Mouse (Mus musculus): ENCODE data around the gene Olfr203. TPM values are rescaled to one million over a fixed set of nuclear protein-coding genes. Genes with fewer than 3 reads are reported as not detected.
"Not testable (repeated sequence)": the region's sequence is repeated elsewhere in the genome, so short reads cannot be mapped to it uniquely, and the experiment has no call there.

The Olfr203 gene
- total RNA-seq (2014; rRNA removed), result not detected in 2 replicates
- polyA plus RNA-seq (2015; fragmentation: Nextera tagmentation; extraction: Ambion mirVana), result not detected in 2 replicates

GRCm38 (mm10) chr16:59298581-59298980, at the start of gene Olfr203:
Gene Olfr203 (plus strand): TSS chr16:59298881.
- Histone ChIP-seq H3K27me3 (ENCODE audit: insufficient read depth, low read length) (no peaks in the 10 kb centered on the region), H3K4me1 (ENCODE audit: insufficient read depth, low read length) (no peaks in the 10 kb centered on the region)
- DNase-seq (ENCODE audit: low spot score), result no peak

GRCm38 (mm10) chr16:59249684-59250083, 49.0 kb upstream of the Olfr203 start:
- Histone ChIP-seq H3K4me1 (ENCODE audit: insufficient read depth, low read length) (no peaks in the 10 kb centered on the region), H3K27ac (ENCODE audit: low read depth, low read length) (no peak overlapping the region), H3K9ac (replicated peaks; ENCODE audit: low read length, poor library complexity, severe bottlenecking) (no peak overlapping the region), H3K36me3 (ENCODE audit: insufficient read depth, low read length) (no peaks in the 10 kb centered on the region), H3K9me3 (ENCODE audit: low read length) (no peaks in the 10 kb centered on the region), H3K4me3 (ENCODE audit: low read depth, low read length) (no peak overlapping the region), H3K27me3 (ENCODE audit: insufficient read depth, low read length) (no peaks in the 10 kb centered on the region), H3K4me2 (ENCODE audit: low read depth, low read length, poor library complexity, severe bottlenecking) (no peak overlapping the region)
- no peak for ATAC-seq (ENCODE audit: low FRiP score)
- TF ChIP-seq CTCF (IDR thresholded peaks at IDR 0.05), result no peak
- DNase-seq (ENCODE audit: low spot score), result no peak
- WGBS, result 88% methylated on average over 17 of the region's 17 CpGs

More at GRCm38 (mm10) chr16:59298581-59298980, at the start of gene Olfr203:
- Histone ChIP-seq H3K9ac (replicated peaks; ENCODE audit: low read length, poor library complexity, severe bottlenecking) (no peak within 1 kb of the TSS), H3K9me3 (ENCODE audit: low read length) (no peaks in the 10 kb centered on the region), H3K4me3 (ENCODE audit: low read depth, low read length) (no peak within 1 kb of the TSS), H3K36me3 (ENCODE audit: insufficient read depth, low read length) (no peaks in the 10 kb centered on the region), H3K27ac (ENCODE audit: low read depth, low read length) (no peak within 1 kb of the TSS), H3K4me2 (ENCODE audit: low read depth, low read length, poor library complexity, severe bottlenecking) (no peak within 1 kb of the TSS)
- ATAC-seq (ENCODE audit: low FRiP score), result no peak
- no peak for TF ChIP-seq CTCF (IDR thresholded peaks at IDR 0.05)
- 86% methylated on average over 2 of the region's 2 CpGs for WGBS

- not testable (repeated sequence) for H3K9ac ChIP-seq (replicated peaks; ENCODE audit: low read length, poor library complexity, severe bottlenecking); H3K27me3 ChIP-seq (ENCODE audit: insufficient read depth, low read length); H3K4me2 ChIP-seq (ENCODE audit: low read depth, low read length, poor library complexity, severe bottlenecking); H3K4me1 ChIP-seq (ENCODE audit: insufficient read depth, low read length); DNase-seq (ENCODE audit: low spot score); H3K36me3 ChIP-seq (ENCODE audit: insufficient read depth, low read length); ATAC-seq (ENCODE audit: low FRiP score); H3K9me3 ChIP-seq (ENCODE audit: low read length); H3K4me3 ChIP-seq (ENCODE audit: low read depth, low read length); H3K27ac ChIP-seq (ENCODE audit: low read depth, low read length)
- WGBS, result 80% methylated on average over 4 of the region's 4 CpGs
These were observed 29.6 kb upstream of the Olfr203 start for GRCm38 (mm10) chr16:59269097-59269496.

GRCm38 (mm10) chr16:59272532-59272931, 26.1 kb upstream of the Olfr203 start, which contains the start of gene Olfr201:
Gene Olfr201 (minus strand): TSS chr16:59272632.
- H3K4me1 ChIP-seq (ENCODE audit: insufficient read depth, low read length); ATAC-seq (ENCODE audit: low FRiP score); H3K9me3 ChIP-seq (ENCODE audit: low read length); H3K4me3 ChIP-seq (ENCODE audit: low read depth, low read length); DNase-seq (ENCODE audit: low spot score); H3K27me3 ChIP-seq (ENCODE audit: insufficient read depth, low read length); H3K27ac ChIP-seq (ENCODE audit: low read depth, low read length); H3K9ac ChIP-seq (replicated peaks; ENCODE audit: low read length, poor library complexity, severe bottlenecking); H3K4me2 ChIP-seq (ENCODE audit: low read depth, low read length, poor library complexity, severe bottlenecking); H3K36me3 ChIP-seq (ENCODE audit: insufficient read depth, low read length): not testable (repeated sequence)
- 87% methylated on average over 4 of the region's 4 CpGs for WGBS

- H3K27me3 ChIP-seq (ENCODE audit: insufficient read depth, low read length), result no peaks in the 10 kb centered on the region
- no peaks in the 10 kb centered on the region for H3K36me3 ChIP-seq (ENCODE audit: insufficient read depth, low read length)
- no peak for TF ChIP-seq CTCF (IDR thresholded peaks at IDR 0.05)
- H3K4me2 ChIP-seq (ENCODE audit: low read depth, low read length, poor library complexity, severe bottlenecking), result no peak overlapping the region
- WGBS, result 79% methylated on average over 3 of the region's 3 CpGs
- no peaks in the 10 kb centered on the region for H3K9me3 ChIP-seq (ENCODE audit: low read length)
- H3K4me3 ChIP-seq (ENCODE audit: low read depth, low read length), result no peak overlapping the region
- DNase-seq (ENCODE audit: low spot score) (no peak), ATAC-seq (ENCODE audit: low FRiP score) (no peak)
- H3K9ac ChIP-seq (replicated peaks; ENCODE audit: low read length, poor library complexity, severe bottlenecking), result no peak overlapping the region
- no peak overlapping the region for H3K27ac ChIP-seq (ENCODE audit: low read depth, low read length)
- no peaks in the 10 kb centered on the region for H3K4me1 ChIP-seq (ENCODE audit: insufficient read depth, low read length)
These were observed 18.1 kb upstream of the Olfr203 start for GRCm38 (mm10) chr16:59280542-59280941.

GRCm38 (mm10) chr16:59283476-59283875, 15.2 kb upstream of the Olfr203 start:
- no peak for TF ChIP-seq CTCF (IDR thresholded peaks at IDR 0.05)
- WGBS, result 88% methylated on average over 1 of the region's 1 CpGs
- ATAC-seq (ENCODE audit: low FRiP score), result no peak
- Histone ChIP-seq H3K36me3 (ENCODE audit: insufficient read depth, low read length) (no peaks in the 10 kb centered on the region), H3K4me3 (ENCODE audit: low read depth, low read length) (no peak overlapping the region), H3K27me3 (ENCODE audit: insufficient read depth, low read length) (no peaks in the 10 kb centered on the region), H3K9ac (replicated peaks; ENCODE audit: low read length, poor library complexity, severe bottlenecking) (no peak overlapping the region), H3K9me3 (ENCODE audit: low read length) (no peaks in the 10 kb centered on the region), H3K4me1 (ENCODE audit: insufficient read depth, low read length) (no peaks in the 10 kb centered on the region), H3K4me2 (ENCODE audit: low read depth, low read length, poor library complexity, severe bottlenecking) (no peak overlapping the region), H3K27ac (ENCODE audit: low read depth, low read length) (no peak overlapping the region)
- DNase-seq (ENCODE audit: low spot score), result no peak

All from midbrain, postnatal 0 days (tissue).